Mouse (Mus musculus): ENCODE data around the gene Ssbp4. TPM values are rescaled to one million over a fixed set of nuclear protein-coding genes. Genes with fewer than 3 reads are reported as not detected.

The Ssbp4 gene
- polyA plus RNA-seq, 1 experiment from 2014 or later: 117 TPM

DNA sequence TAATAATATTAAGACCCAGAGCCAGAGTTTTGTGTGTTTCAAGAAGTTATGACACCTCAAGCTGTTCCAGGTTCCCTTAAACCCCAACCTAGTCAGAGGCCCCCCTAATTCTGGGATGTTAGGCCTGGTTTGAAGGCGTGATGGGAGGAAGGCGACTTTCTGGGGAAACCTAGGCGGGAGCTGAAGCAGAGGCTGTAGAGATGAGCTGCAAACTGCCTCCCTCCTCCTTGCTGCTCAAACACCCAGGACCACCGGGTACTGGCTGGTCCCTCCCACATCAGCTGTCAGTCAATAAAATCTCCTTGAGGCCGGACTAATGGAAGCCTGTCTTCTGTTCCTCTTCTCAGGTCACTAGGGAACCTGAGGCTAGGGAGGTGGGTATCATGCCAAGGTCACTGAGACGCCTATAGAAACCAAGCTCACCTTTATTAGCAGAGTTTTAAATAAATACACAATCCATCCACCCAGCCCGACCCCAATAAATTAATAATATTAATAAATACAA lies 20.4 kb upstream of the Ssbp4 start:
- Histone ChIP-seq H3K4me1 (replicated peaks) (peaks cover 37% of the 10 kb centered on the region), H3K36me3 (no peaks in the 10 kb centered on the region), H3K27ac (peak overlapping the region; percentile 83), H3K4me3 (peak overlapping the region; percentile 54), H3K9me3 (no peaks in the 10 kb centered on the region), H3K27me3 (ENCODE audit: insufficient read depth, poor library complexity, severe bottlenecking) (peaks cover 38% of the 10 kb centered on the region)
- 58% methylated on average over 7 of the region's 7 CpGs for WGBS
- no peak for DNase-seq (ENCODE audit: low spot score)

DNA sequence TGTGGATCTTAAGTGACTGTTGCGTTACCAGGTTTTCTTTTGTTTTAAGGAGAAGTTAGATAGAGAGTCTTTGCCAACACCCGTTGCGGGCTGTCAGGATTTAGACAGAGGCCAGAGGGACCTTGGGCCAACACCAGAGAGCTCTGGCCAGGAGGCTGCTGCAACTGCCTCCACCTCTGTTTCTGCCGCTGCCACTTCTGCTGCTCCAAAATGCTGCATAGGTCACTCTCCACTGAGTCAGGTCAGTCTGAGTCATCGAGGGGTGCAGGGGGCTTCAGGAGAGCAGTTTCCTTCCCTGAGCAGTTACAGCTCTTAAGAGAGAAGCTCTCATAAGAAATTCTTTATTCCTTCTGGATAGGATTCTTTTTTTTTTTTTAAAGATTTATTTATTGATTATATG lies 18.4 kb upstream of the Ssbp4 start:
- H3K4me3 ChIP-seq: no peak overlapping the region
- peaks cover 34% of the 10 kb centered on the region for H3K27me3 ChIP-seq (ENCODE audit: insufficient read depth, poor library complexity, severe bottlenecking)
- peaks cover 37% of the 10 kb centered on the region for H3K4me1 ChIP-seq (replicated peaks)
- H3K36me3 ChIP-seq: no peaks in the 10 kb centered on the region
- no peak overlapping the region for H3K27ac ChIP-seq
- H3K9me3 ChIP-seq: no peaks in the 10 kb centered on the region
- 88% methylated on average over 5 of the region's 5 CpGs for WGBS
- DNase-seq (ENCODE audit: low spot score): no peak

DNA sequence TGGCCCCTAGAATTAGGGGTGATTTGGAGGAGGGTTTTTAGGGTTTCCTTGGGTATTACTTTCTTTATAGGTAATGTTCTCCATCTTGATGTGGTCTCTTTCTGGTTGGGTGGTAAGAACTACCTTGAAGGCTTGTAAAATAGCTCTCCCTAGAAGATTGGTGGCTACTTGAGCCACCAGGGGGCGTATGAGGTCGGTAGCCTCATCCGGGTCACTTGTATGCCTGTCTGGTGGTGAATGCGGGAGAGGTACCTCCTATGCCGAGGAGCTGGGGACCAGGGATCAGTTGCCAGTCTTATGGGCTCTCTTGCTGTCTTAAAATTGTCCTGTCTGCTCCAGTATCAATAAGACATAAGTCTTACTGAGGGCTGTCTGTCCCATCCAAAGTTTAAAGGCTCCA lies 16.4 kb upstream of the Ssbp4 start:
- 27% methylated on average over 5 of the region's 5 CpGs for WGBS
- DNase-seq (ENCODE audit: low spot score): peak; percentile 66
- peaks cover 34% of the 10 kb centered on the region for H3K27me3 ChIP-seq (ENCODE audit: insufficient read depth, poor library complexity, severe bottlenecking)

DNA sequence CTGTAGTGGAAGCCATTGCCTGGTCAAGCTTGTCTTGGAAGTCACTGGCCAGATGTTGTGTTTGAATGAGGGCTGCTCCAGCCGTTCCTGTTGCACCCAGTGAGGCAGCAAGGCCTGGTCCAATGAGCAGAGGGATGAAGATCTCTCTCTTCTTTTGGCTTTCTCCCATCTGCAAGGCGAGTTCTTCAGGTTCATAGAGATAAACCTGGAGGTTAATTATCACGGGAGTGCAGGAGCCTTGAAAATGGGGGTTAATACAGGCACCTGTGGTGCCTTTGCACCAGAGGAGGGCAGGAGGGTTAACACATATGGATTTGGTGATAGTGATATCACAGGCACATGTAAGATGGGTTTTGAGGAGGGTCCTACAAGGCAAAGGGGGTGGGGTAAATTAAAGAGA lies 13.5 kb upstream of the Ssbp4 start:
- no peaks in the 10 kb centered on the region for H3K36me3 ChIP-seq
- no peak overlapping the region for H3K27ac ChIP-seq
- H3K9me3 ChIP-seq: no peaks in the 10 kb centered on the region
- no peak for DNase-seq (ENCODE audit: low spot score)
- no peak overlapping the region for H3K4me3 ChIP-seq
- H3K4me1 ChIP-seq (replicated peaks): peaks cover 30% of the 10 kb centered on the region
- 61% methylated on average over 3 of the region's 3 CpGs for WGBS
- peaks cover 35% of the 10 kb centered on the region for H3K27me3 ChIP-seq (ENCODE audit: insufficient read depth, poor library complexity, severe bottlenecking)

More for the DNA sequence above, 16.4 kb upstream of the Ssbp4 start:
- no peaks in the 10 kb centered on the region for H3K36me3 ChIP-seq
- H3K4me3 ChIP-seq: no peak overlapping the region
- H3K27ac ChIP-seq: 0 out of 2 replicates have a peak overlapping the region, but pooled peaks have one; percentile 23
- no peaks in the 10 kb centered on the region for H3K9me3 ChIP-seq
- H3K4me1 ChIP-seq (replicated peaks): peaks cover 26% of the 10 kb centered on the region

GRCm38 (mm10) chr8:70618888-70619334 lies 10.2 kb upstream of the Ssbp4 start:
- 30% methylated on average over 9 of the region's 9 CpGs for WGBS
- H3K27ac ChIP-seq: peak overlapping the region; percentile 64
- peaks cover 34% of the 10 kb centered on the region for H3K4me1 ChIP-seq (replicated peaks)
- H3K27me3 ChIP-seq (ENCODE audit: insufficient read depth, poor library complexity, severe bottlenecking): peaks cover 35% of the 10 kb centered on the region
- peak; percentile 62 for DNase-seq (ENCODE audit: low spot score)
- H3K36me3 ChIP-seq: no peaks in the 10 kb centered on the region
- no peak overlapping the region for H3K4me3 ChIP-seq
- H3K9me3 ChIP-seq: no peaks in the 10 kb centered on the region

DNA sequence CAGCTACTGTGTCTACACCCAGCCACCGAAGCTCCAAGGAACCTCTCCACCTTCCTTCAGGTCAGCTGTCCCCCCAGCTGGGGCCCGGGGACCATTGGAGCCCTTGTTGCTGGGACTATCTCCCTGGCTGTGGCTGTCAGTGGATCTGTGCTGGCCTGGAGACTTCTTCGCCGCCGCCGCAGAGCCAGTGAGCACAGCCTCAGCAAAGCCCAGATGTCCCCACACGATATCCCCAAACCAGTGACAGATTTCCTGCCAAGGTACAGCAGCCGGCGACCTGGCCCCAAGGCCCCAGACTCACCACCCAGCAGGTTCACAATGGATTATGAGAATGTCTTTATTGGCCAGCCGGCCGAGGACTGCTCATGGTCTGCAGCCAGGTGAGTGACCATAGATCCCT lies 9.3 kb upstream of the Ssbp4 start:
- no peak overlapping the region; the same call in 1 of the 2 replicates for H3K4me3 ChIP-seq

GRCm38 (mm10) chr8:70616645-70617044 lies 8.0 kb upstream of the Ssbp4 start:
- 65% methylated on average over 11 of the region's 11 CpGs for WGBS
- Histone ChIP-seq H3K36me3 (no peaks in the 10 kb centered on the region), H3K27me3 (ENCODE audit: insufficient read depth, poor library complexity, severe bottlenecking) (peaks cover 19% of the 10 kb centered on the region), H3K4me3 (no peak overlapping the region), H3K27ac (no peak overlapping the region), H3K4me1 (replicated peaks) (peaks cover 42% of the 10 kb centered on the region), H3K9me3 (no peaks in the 10 kb centered on the region)
- DNase-seq (ENCODE audit: low spot score): no peak

More for the DNA sequence above, 9.3 kb upstream of the Ssbp4 start:
- 85% methylated on average over 11 of the region's 11 CpGs for WGBS
- Histone ChIP-seq H3K27me3 (ENCODE audit: insufficient read depth, poor library complexity, severe bottlenecking) (peaks cover 32% of the 10 kb centered on the region), H3K4me1 (replicated peaks) (peaks cover 39% of the 10 kb centered on the region), H3K36me3 (no peaks in the 10 kb centered on the region), H3K9me3 (no peaks in the 10 kb centered on the region), H3K27ac (peak overlapping the region; percentile 64)
- no peak for DNase-seq (ENCODE audit: low spot score)

GRCm38 (mm10) chr8:70615894-70616293 lies 7.2 kb upstream of the Ssbp4 start, which contains the start of gene Lrrc25:
TSS of gene Lrrc25 (plus strand) at chr8:70616155.
- no peak for DNase-seq (ENCODE audit: low spot score)
- Histone ChIP-seq H3K27ac (0 out of 2 replicates have a peak within 1 kb of the TSS, but pooled peaks have one; percentile 0), H3K27me3 (ENCODE audit: insufficient read depth, poor library complexity, severe bottlenecking) (peaks cover 14% of the 10 kb centered on the region), H3K4me3 (no peak within 1 kb of the TSS), H3K36me3 (no peaks in the 10 kb centered on the region), H3K4me1 (replicated peaks) (peaks cover 48% of the 10 kb centered on the region), H3K9me3 (no peaks in the 10 kb centered on the region)
- WGBS: 89% methylated on average over 3 of the region's 3 CpGs

DNA sequence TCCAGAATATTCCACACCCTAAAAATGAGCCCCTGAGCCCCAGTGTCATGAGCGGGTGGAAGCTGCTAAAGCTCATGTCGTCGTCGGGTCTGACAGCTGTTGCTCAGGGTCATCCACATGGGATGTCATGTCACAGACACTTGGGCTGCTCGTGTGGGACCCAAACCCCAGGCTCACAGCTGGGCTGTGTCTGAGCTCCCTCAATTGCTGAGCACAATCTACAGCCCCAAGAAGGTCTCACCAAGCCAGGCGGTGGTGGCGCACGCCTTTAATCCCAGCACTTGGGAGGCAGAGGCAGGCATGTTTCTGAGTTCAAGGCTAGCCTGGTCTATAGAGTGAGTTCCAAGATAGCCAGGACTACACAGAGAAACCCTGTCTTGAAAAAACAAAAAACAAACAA lies 6.6 kb upstream of the Ssbp4 start:
- Histone ChIP-seq H3K27ac (no peak overlapping the region), H3K36me3 (no peaks in the 10 kb centered on the region), H3K27me3 (ENCODE audit: insufficient read depth, poor library complexity, severe bottlenecking) (peaks cover 8% of the 10 kb centered on the region), H3K4me1 (replicated peaks) (peaks cover 48% of the 10 kb centered on the region), H3K9me3 (no peaks in the 10 kb centered on the region), H3K4me3 (no peak overlapping the region)
- WGBS: 87% methylated on average over 8 of the region's 8 CpGs
- no peak for DNase-seq (ENCODE audit: low spot score)

DNA sequence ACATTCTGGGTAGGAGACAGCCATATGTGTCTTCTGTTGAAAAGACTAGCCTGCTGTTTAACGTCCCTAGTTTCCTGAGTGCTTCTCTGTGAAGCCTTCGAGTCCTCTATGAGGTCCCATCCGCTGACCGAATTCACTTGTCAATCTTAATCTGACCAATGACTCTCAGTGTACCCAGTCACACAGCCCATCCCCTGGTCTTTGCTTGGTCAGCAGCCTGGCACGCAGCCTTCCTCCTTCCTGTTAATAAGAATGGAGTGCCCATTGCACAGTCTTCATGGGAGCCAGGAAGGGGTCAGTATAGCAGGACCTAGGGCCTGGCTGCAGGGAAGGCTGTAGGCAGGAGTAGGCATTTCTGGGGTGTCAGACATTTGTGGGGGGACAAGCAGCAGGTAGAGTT lies 5.8 kb upstream of the Ssbp4 start:
- H3K36me3 ChIP-seq: no peaks in the 10 kb centered on the region
- no peak overlapping the region for H3K4me3 ChIP-seq
- peaks cover 56% of the 10 kb centered on the region for H3K4me1 ChIP-seq (replicated peaks)
- H3K27me3 ChIP-seq (ENCODE audit: insufficient read depth, poor library complexity, severe bottlenecking): peaks cover 6% of the 10 kb centered on the region
- no peaks in the 10 kb centered on the region for H3K9me3 ChIP-seq
- H3K27ac ChIP-seq: 0 out of 2 replicates have a peak overlapping the region, but pooled peaks have one; percentile 16
- no peak for DNase-seq (ENCODE audit: low spot score)
- 77% methylated on average over 5 of the region's 5 CpGs for WGBS

DNA sequence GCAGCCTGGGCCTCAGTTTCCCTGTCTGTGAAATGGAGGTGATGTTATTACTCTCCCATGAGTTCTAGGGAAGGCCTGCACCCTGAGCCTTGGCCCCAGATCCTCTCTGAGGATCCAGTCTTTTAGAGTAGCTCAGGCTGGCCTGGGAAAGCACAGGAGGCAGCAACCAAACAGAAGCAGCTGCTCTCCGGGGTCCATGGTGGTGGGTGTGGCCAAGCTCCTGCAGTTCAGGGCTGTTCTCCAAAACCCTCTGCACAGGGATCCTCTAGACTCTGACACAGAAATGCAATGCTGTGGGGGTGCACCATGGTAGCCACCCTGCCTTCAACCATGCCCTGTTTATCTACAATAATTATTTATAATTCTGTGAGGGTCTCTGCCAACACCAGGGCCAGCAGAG lies 5.1 kb upstream of the Ssbp4 start:
- Histone ChIP-seq H3K27me3 (ENCODE audit: insufficient read depth, poor library complexity, severe bottlenecking) (peaks cover 13% of the 10 kb centered on the region), H3K4me1 (replicated peaks) (peaks cover 58% of the 10 kb centered on the region), H3K9me3 (no peaks in the 10 kb centered on the region), H3K36me3 (no peaks in the 10 kb centered on the region), H3K27ac (no peak overlapping the region), H3K4me3 (no peak overlapping the region)
- WGBS: 20% methylated on average over 1 of the region's 1 CpGs
- no peak for DNase-seq (ENCODE audit: low spot score)

- peak; percentile 90 for DNase-seq (ENCODE audit: low spot score)
- H3K4me3 ChIP-seq: peak overlapping the region; percentile 80
- peaks cover 63% of the 10 kb centered on the region for H3K4me1 ChIP-seq (replicated peaks)
- WGBS: 2% methylated on average over 6 of the region's 6 CpGs
- no peaks in the 10 kb centered on the region for H3K36me3 ChIP-seq
- H3K27ac ChIP-seq: peak overlapping the region; percentile 94
- no peaks in the 10 kb centered on the region for H3K9me3 ChIP-seq
- H3K27me3 ChIP-seq (ENCODE audit: insufficient read depth, poor library complexity, severe bottlenecking): peaks cover 25% of the 10 kb centered on the region
Measured at GRCm38 (mm10) chr8:70611849-70612248, 3.2 kb upstream of the Ssbp4 start.

DNA sequence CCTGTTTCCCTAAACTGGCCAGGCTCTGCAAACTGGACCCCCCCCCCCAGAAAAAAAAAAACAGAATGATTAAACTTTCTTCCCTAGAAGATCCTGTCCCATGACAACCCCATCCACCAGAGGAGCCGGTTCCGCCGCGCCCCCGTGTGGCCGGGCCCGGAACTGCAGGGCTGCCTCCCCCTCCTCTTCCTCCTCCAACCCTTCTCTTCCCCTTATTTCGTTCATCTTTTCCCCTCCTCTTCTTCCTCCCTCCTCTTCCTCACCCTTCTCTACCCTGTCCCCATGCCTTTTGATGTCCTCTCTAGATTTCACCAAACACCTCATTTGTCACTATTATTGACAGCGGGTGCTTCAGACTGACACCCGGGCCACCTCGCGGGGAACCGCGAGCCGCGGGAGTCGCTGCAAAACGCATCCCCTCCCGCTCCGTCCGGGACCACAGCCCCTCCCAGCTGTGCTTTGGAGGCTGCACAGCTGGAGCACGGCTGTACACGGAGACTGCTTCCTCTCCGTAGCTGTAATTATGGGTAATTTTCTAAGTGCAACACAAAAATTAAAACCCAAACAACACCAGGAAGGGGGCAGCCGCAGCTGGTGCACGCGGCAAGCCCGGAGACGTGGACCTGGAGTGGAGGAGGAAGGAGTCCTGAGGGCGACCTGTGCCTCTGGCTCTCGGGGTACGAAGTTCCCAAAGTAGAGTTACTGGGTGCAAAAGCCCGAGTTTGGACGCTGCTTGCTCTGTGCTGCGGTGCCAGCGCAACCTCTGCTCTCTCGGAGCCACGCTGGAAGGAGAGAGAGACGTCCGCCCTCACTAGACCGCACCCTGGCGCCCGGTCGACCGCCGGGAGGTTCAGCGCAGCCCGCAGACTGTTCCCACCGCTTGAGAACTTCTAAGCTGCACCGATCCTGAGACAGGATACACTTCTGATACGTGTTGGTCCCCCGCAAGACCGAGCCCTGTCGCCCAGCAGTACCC lies 2.4 kb upstream of the Ssbp4 start:
- DNase-seq (ENCODE audit: low spot score): peak; percentile 90
- Histone ChIP-seq H3K27ac (peak overlapping the region; percentile 94), H3K9me3 (no peaks in the 10 kb centered on the region), H3K36me3 (no peaks in the 10 kb centered on the region), H3K4me3 (peak overlapping the region; percentile 80), H3K27me3 (ENCODE audit: insufficient read depth, poor library complexity, severe bottlenecking) (peaks cover 31% of the 10 kb centered on the region), H3K4me1 (replicated peaks) (peaks cover 67% of the 10 kb centered on the region)
- WGBS: under 1% methylated on average over 54 of the region's 54 CpGs
